Mouse (Mus musculus) heart, postnatal 14 days (tissue): ENCODE measurements at regions not wholly inside any gene's neighbourhood (a gene's known extent, or its start where the extent isn't known, plus 50 kb on each side); places are given as distances from the start of the nearest gene placed in this dataset.

ENCODE experiments used
- DNase-seq, 2 experiments: peaks; one replicate each; pipeline ENCODE4 v3.0.0; 2021 to 2022
- intact Hi-C: fragments of 180-260 bp; cut with DNase I; formaldehyde crosslinking; loops from one replicate; pipeline ENCODE4 v1.15.1; 2025

GRCm38 (mm10) chr9:35359699-35360098, 61.2 kb upstream of the Cdon start:
- intact Hi-C loops, result no loop called here

GRCm38 (mm10) chr9:35360139-35361100, 60.5 kb upstream of the Cdon start:
- DNase-seq, result peak; percentile 44 to 65
- intact Hi-C loops, result no loop called here

More at GRCm38 (mm10) chr9:35359699-35360098, 61.2 kb upstream of the Cdon start:
- DNase-seq, result no peak

GRCm38 (mm10) chr9:35361432-35361831, 59.5 kb upstream of the Cdon start:
- no peak for DNase-seq
- intact Hi-C loops, result no loop called here

GRCm38 (mm10) chr9:35362276-35362675, 58.7 kb upstream of the Cdon start:
- DNase-seq, result peak; percentile 52 to 55
- intact Hi-C loops, result no loop called here

GRCm38 (mm10) chr9:35363079-35363478, 57.8 kb upstream of the Cdon start:
- no peak for DNase-seq
- intact Hi-C loops, result no loop called here

- intact Hi-C loops, result no loop called here
- no peak for DNase-seq
Observed at GRCm38 (mm10) chr9:35363936-35364335, 57.0 kb upstream of the Cdon start.

- DNase-seq, result no peak
- intact Hi-C loops, result no loop called here
Observed at GRCm38 (mm10) chr9:35365975-35366374, 55.0 kb upstream of the Cdon start.

- no peak for DNase-seq
- intact Hi-C loops, result no loop called here
Observed at GRCm38 (mm10) chr9:35369063-35369462, 51.9 kb upstream of the Cdon start.

- DNase-seq, result no peak
- intact Hi-C loops, result no loop called here
Observed at GRCm38 (mm10) chr9:35370031-35370430, 50.9 kb upstream of the Cdon start.

- intact Hi-C loops, result no loop called here
- no peak for DNase-seq
Observed at GRCm38 (mm10) chr9:35370895-35371294, 50.0 kb upstream of the Cdon start.
